Mouse (Mus musculus) ovary, postnatal 10 days (tissue): ENCODE data around the gene Kctd7.

Experiments used
- DNase-seq: peaks from one replicate; pipeline ENCODE4 v3.0.0; 2022; ENCODE audit warnings: low spot score

Kctd7 gene

DNA sequence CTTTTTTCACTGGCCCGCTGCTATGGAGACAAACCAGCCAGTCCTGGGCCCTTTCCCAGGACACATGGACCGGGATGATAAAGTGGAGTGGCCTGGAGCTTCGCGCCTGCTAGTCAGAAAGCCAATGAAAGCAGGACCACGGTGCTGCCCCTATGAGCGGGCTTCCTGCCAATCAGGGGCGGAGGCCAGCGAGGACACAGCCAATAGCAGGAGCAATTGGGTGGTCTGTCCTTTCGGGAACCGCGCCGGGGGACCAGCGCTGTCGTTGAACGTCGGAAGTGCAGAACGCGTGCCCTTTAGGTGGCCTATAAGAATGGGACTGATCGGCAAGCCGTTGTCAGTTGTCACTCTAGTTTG lies 706 bp upstream of the Kctd7 start:
- DNase-seq, result peak; percentile 52

DNA sequence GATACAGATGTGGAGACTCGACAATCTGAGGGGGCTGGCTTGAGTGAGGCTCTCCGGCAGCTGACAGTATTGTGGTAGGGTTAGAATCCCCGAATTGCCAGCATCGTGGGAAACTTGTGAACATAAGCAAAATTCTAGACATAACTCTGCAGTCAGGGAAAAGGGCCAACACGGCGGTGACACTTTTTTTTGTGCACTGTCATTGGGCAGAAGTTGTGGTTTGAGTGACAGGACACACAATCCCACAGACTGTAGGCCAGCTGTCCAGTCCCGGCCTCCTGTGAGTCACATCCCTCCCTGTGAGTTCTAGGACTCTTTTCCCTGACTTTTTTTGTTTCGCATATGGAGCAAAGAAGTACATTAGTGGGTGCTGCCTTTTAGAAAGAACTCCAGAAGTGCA lies 1.3 kb downstream of the Kctd7 start:
- DNase-seq, result no peak

- DNase-seq, result no peak
Measured at GRCm38 (mm10) chr5:130149726-130150310, 5.2 kb downstream of the Kctd7 start.

DNA sequence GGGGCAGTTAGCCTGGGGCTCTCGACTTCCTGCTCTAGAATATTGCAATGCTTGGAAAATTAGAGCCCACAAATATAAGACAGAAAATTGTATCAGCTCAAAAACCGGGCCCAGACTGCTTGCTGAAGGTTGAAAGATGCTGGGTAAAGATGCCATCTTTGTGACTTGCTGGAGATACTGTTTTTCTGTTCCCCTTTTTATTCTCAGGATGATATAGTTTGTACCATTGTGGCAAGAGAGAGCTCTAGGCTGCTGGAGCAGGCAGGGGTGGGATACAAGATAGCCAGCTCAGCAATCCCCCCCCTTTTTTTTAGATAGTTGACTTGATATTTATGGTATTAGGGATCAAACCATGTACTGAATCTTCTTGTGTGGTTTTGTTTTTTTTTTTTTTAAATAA lies 9.6 kb downstream of the Kctd7 start:
- DNase-seq, result no peak

- DNase-seq, result no peak
Measured at GRCm38 (mm10) chr5:130158545-130158944, 13.9 kb downstream of the Kctd7 start.

DNA sequence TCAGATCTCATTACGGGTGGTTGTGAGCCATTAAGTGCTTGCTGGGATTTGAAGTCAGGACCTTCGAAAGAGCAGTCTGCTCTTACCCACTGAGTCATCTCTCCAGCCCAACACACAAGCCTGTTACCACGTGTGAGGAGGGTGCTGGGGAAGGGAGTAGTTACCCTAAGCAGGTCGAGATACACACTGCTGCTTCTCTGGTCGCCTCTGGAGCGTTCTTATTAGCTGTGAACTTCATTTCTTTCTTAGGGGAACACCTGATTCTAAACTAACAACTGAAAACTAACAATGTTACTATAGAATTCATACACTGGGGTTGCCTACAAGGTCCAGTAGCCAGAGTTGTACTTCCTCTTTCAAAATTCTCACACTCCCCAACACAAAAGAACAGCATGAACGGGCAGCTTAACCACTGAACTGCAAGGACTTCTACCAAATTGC lies 15.1 kb downstream of the Kctd7 start:
- no peak for DNase-seq

DNA sequence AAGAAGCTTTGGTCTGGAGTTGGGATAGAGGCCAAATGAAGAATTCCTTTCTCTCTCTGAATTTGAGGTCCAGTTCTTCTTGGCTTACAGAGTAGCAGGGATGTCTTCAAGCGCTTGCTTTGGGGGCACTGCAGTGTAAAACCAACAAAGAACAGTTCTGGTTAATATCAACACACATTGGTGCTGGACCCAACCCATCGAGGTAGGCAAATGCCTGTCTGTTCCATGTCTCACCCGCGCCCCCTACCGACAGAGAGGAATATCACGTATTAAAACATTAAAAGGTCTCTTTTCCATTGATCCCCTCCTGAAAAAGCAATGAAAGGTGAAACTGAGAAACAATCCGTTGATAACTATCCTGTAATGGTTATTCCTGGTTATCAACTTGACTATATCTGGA lies 19.0 kb downstream of the Kctd7 start:
- peak; percentile 40 for DNase-seq

- DNase-seq, result no peak
Measured at GRCm38 (mm10) chr5:130165213-130165612, 20.6 kb downstream of the Kctd7 start.

- no peak for DNase-seq
Measured at GRCm38 (mm10) chr5:130169109-130169508, 24.4 kb downstream of the Kctd7 start.

DNA sequence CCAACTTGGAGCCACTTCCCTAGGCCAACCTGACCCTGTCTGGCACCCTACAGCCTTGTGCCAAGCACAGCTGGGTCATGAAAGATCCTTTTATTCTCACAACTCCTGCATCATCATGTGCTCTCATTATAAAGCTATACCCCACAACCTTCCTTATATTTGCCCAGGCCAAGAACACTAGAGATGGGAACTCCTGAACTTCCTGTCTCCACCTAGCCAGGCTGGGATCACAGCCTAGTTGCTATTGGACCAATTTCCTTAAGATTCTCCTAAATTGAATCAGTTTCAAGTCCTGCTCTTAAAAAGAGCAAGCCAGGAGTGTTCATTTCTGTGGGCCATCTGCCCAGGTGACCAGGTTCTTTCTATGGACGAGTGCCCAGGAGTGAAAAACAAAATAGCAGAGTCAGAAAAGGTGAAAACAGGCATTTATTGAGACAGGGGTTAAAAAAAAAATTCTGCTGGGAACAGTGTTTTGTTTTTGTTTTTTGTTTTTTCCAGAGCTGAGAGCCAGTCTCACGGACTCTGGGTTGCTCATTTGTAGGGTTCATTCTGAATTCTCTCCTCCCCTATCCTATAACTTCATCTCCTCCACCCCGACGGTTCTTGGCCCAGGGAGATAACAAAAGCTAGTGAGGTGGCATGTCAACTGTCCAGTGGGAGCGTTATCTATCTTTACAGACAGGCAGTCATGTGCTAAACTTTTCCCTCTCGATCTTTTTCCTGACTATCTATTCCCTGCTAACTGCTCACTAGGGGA lies 26.2 kb downstream of the Kctd7 start:
- DNase-seq, result no peak

DNA sequence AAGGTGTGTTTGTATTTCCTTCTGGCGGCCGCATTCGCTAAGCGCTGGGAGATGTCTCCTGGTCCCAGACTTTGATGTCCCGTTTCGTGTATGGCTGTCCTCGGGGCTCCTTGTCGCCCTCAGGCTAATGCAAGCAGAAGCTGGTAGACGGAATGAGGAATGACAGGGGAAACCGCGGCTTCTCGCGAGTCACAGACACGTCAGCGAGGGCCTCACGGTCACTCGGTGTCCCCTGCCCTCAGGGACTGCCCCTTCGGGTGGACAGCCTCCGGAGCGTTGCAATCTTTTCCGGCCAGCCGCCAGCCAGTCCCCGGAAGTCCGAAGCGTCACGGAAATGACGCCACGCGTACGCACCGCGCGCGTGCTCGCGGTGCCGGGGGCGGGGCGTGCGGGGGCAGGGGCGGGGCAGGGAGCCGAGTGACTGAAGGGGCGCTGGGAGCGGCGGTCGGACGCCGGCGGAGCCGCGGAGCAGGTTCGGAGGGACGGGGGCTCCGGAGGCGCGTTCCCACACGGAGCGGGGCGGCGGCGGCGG lies 26.8 kb downstream of the Kctd7 start, which contains the start of gene Rabgef1:
TSS of gene Rabgef1 (plus strand) at position 376 of the 532 bp plus-strand sequence.
- peak; percentile 84 for DNase-seq

- peak; percentile 37 for DNase-seq
Measured at GRCm38 (mm10) chr5:130171956-130172601, 27.4 kb downstream of the Kctd7 start.

GRCm38 (mm10) chr5:130173012-130173411 lies 28.4 kb downstream of the Kctd7 start:
- no peak for DNase-seq

DNA sequence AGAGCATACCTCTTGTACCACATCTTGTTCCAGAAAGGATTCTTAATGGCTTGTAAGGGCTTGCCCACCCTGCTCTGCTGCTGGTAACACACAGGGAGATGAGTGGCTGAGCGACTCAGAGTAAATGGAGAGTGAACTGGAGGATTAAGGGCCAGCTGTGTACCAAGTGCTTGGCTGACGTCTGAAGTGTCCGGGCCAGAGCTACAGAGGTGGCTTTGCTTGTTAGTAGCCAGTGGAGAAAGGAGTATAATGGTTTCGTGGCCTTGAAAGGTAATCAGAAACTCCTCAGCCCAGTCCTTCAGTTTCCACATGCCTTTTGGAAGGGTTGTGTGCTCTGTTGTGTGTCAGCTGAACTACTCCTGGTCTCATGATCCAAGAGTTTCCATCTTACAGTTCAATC lies 33.2 kb downstream of the Kctd7 start:
- DNase-seq, result no peak

GRCm38 (mm10) chr5:130180362-130180761 lies 35.7 kb downstream of the Kctd7 start:
- no peak for DNase-seq

DNA sequence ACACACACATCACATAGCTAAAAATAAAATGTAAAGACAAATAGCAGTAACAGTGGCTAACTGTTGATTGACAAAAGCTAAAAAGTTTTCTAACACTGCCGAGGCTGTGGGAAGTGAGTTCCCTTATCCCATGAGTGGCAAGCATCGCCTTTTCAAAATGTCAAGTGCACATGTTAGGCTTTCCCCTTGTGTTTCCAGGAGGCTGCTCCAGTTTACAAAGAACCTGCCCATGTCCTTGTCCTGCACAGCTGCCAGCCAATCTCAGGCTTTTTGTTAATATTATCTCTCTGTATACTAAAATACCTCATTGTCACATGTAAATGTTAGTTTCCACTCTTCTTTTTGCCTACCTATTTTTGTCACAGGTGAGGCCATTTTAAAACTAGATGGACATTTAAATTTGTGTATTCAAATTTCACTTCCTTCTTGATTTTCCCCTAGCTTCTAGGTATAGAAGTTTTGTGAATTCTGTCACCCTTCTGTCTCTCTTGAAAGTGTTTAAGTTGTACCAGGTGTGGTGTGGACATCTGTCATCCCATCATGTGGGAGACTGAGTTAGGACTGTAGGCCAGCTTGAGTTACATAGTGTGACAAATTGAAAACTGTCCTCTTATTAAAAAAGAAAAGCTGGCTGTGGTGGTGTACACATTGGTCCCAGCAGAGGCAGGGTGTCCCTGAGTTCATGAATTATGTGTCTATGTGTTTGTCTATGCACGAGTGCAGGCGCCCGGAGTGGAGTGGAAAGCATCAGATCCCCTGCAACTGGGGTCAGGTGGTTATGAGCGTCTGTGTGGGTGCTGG lies 37.3 kb downstream of the Kctd7 start:
- DNase-seq, result no peak

GRCm38 (mm10) chr5:130182541-130182821 lies 37.8 kb downstream of the Kctd7 start:
- DNase-seq, result no peak

DNA sequence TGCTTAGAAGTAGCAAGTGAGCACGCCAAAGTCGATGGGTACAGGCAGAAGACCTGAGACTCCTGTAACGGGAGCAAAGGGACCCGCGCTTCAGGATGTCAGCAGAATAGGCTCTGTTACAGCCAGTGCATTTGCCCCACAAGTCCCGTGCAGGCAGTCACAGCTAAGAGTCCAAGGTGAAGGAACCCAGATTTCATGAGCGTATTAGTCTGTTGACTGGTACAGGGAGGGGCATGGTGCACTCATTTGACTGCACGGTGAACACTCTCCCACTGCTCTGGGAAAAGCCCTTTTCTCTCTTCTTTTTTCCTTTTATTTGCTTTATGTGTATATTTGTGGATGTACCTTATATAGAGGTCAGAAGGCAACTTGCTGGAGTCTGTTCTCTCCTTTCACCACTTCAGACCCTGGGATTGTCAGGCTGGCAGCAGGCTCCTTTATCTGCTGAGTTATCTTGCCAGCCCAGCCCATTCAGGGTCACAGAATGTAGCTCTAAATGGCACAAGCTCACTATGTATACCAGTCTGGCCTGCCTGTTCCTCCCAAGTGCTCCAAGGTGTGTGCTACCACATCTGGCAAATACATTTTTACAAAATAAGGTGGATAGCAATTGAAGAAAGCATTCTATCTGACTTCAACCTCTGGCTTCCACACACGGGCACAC lies 39.7 kb downstream of the Kctd7 start:
- DNase-seq, result no peak

GRCm38 (mm10) chr5:130185312-130185711 lies 40.7 kb downstream of the Kctd7 start:
- no peak for DNase-seq

DNA sequence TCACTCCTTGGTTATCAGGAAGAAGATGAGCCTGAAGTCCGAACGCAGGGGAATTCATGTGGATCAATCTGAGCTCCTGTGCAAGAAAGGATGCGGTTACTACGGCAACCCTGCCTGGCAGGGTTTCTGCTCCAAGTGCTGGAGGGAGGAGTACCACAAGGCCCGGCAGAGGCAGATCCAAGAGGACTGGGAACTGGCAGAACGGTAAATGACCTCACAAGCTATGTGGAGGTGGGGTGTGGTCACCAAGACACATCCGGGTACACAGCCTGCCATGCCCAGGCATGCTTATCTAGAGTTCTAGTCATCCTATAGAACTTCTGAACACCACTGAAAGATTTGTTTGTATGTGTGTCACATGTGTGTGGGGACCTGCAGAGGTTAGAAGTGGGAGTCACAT lies 42.7 kb downstream of the Kctd7 start:
- no peak for DNase-seq

- no peak for DNase-seq
Measured at GRCm38 (mm10) chr5:130190909-130191308, 46.2 kb downstream of the Kctd7 start.

DNA sequence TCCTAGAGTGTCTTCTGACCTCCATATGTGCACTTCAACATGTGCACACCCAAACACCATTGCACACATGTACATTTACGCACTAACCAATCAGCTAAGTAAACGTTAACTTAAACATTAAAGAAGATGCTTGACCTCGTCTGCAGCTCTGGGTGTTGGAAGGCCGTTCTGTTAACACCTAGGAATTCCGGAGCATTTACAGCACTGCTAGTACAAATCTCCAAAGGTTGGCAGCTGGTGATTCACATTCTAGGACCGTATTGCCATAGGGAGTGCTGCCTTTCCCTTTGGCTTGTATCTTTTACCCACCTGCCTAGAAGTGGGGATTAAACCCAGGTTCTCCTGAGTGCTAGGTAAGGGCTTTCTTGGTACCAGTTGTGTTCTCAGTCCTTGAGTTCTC lies 47.2 kb downstream of the Kctd7 start:
- no peak for DNase-seq
